Mouse (Mus musculus) liver, postnatal 0 days (tissue): ENCODE measurements at regions not wholly inside any gene's neighbourhood (a gene's known extent, or its start where the extent isn't known, plus 50 kb on each side); places are given as distances from the start of the nearest gene placed in this dataset.

Experiments used
- ATAC-seq: fragments of 200-750 bp; cut with Nextera tagmentation; 2 replicates; pipeline ENCODE4 v1.8.0; 2017; ENCODE audit warnings: mild to moderate bottlenecking, moderate library complexity
- DNase-seq: peaks from one replicate; pipeline ENCODE4 v3.0.0-alpha.2; 2016
- H3K27ac ChIP-seq: fragments of 300-500 bp; sonication (generic); 2 replicates; pipeline ENCODE4 v1.5.1; 2014; ENCODE audit warnings: antibody characterized with exemption, moderate library complexity, mild to moderate bottlenecking, low read depth
- H3K27me3 ChIP-seq: fragments of 300-500 bp; sonication (generic); 2 replicates; pipeline ENCODE4 v1.6.1; 2014; ENCODE audit warnings: low read length, control low read depth, mixed read lengths; ENCODE audit not compliant: insufficient read depth
- H3K36me3 ChIP-seq: fragments of 300-500 bp; sonication (generic); replicated peaks from 2 replicates; pipeline ENCODE4 v1.6.1; 2014; ENCODE audit warnings: mild to moderate bottlenecking, control low read depth, low read length, moderate library complexity, mixed read lengths; ENCODE audit not compliant: insufficient read depth
- H3K4me1 ChIP-seq: fragments of 300-500 bp; sonication (generic); 2 replicates; pipeline ENCODE4 v1.6.1; 2014; ENCODE audit warnings: antibody characterized with exemption, mild to moderate bottlenecking, control low read depth; ENCODE audit not compliant: insufficient read depth
- H3K4me2 ChIP-seq: fragments of 300-500 bp; sonication (generic); 2 replicates; pipeline ENCODE4 v1.6.1; 2014; ENCODE audit warnings: low read depth, mild to moderate bottlenecking, low read length, moderate library complexity, mixed read lengths
- H3K4me3 ChIP-seq: fragments of 300-500 bp; sonication (generic); 2 replicates; pipeline ENCODE4 v1.5.1; 2014; ENCODE audit warnings: low read depth, low read length
- H3K9ac ChIP-seq: fragments of 300-500 bp; sonication (generic); replicated peaks from 2 replicates; pipeline ENCODE4 v1.6.1; 2014; ENCODE audit warnings: mild to moderate bottlenecking, moderate library complexity
- H3K9me3 ChIP-seq: fragments of 300-500 bp; sonication (generic); 2 replicates; pipeline ENCODE4 v1.6.1; 2016; ENCODE audit warnings: mild to moderate bottlenecking, control low read depth, low read length, mixed read lengths
- CTCF ChIP-seq: sonication (generic); IDR thresholded peaks from 2 replicates; pipeline ENCODE4 v1.5.1; 2016; ENCODE audit warnings: antibody characterized with exemption, low read depth
- EP300 ChIP-seq: IDR thresholded peaks from 2 replicates; pipeline ENCODE4 v1.6.1; 2016; ENCODE audit warnings: antibody characterized with exemption, low read depth, mild to moderate bottlenecking
- WGBS: fragments of 180-500 bp; shearing (Covaris S2); extraction: QIAGEN DNeasy Blood & Tissue Kit; methylation state at CpG from one replicate; pipeline ENCODE4 v1.1.7; 2014; ENCODE audit not compliant: insufficient replicate concordance; 5-methylcytosine and 5-hydroxymethylcytosine counted together

DNA sequence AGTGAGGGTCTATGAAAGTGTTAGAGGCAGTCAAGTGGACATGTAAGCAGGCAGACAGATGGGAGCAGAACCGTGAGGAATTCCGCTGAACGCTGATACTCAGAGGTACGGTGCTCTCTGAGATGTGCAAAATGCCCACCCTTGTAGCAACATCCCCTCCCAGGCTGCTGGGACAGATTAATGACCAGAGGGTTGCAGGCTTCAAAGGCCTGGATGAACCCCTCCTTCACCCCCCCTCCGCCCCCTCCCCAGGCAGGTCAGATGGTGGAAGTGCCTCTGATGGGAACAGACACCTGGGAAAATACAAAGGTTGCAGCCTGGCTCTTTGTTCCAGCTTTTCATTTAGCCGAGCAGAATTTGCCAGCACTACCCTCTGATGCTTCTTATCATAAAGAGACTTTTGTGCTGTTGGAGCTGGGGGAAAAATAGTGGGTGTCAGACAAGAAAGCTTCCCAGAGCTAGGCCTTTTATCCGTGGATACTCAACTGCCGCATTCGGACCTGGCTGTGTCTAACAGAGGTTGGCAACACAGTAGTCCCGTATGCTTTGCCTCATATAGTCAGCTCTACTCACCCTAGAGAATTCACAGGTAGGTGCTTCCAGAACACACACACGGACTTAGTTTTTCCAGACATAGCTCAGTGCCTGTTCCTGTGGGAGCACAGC, 111.2 kb upstream of the Ranbp3l start:
- ATAC-seq: no peak

DNA sequence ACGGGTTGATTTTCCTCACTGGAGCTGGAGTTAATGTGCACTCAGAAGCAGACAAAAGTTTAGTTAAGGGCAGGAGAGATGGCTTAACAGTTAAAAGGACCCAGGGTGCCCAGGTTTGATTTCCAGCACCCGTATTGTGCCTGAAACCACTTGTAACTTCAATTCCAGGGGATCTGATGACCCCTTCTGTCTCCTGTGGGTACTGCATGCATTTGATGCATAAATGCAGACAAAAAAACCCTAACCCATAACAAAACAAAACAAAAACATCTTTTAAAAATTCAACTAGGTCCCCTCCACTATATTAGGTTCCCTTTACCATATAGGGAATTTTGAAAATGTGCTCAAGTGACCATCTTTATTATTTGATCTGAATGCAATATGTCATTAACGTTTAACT, 112.2 kb upstream of the Ranbp3l start:
- WGBS: 83% methylated on average over 3 of the region's 3 CpGs
- H3K4me1 ChIP-seq: no peaks in the 10 kb centered on the region
- no peak for DNase-seq
- no peaks in the 10 kb centered on the region for H3K36me3 ChIP-seq
- peak; percentile 15; the same call in 1 of the 2 replicates for TF ChIP-seq CTCF
- no peak for TF ChIP-seq EP300
- no peaks in the 10 kb centered on the region for H3K9me3 ChIP-seq
- no peak overlapping the region for H3K9ac ChIP-seq
- ATAC-seq: no peak
- no peak overlapping the region for H3K4me3 ChIP-seq
- no peak overlapping the region for H3K27ac ChIP-seq
- H3K4me2 ChIP-seq: no peak overlapping the region
- H3K27me3 ChIP-seq: no peaks in the 10 kb centered on the region

More for the DNA sequence above, 111.2 kb upstream of the Ranbp3l start:
- no peak for TF ChIP-seq CTCF
- TF ChIP-seq EP300: no peak
- H3K36me3 ChIP-seq: no peaks in the 10 kb centered on the region
- H3K4me3 ChIP-seq: no peak overlapping the region
- H3K27ac ChIP-seq: no peak overlapping the region
- H3K4me1 ChIP-seq: no peaks in the 10 kb centered on the region
- H3K27me3 ChIP-seq: no peaks in the 10 kb centered on the region
- no peak overlapping the region for H3K4me2 ChIP-seq
- no peaks in the 10 kb centered on the region for H3K9me3 ChIP-seq
- no peak overlapping the region for H3K9ac ChIP-seq
- DNase-seq: no peak
- WGBS: 81% methylated on average over 11 of the region's 11 CpGs

DNA sequence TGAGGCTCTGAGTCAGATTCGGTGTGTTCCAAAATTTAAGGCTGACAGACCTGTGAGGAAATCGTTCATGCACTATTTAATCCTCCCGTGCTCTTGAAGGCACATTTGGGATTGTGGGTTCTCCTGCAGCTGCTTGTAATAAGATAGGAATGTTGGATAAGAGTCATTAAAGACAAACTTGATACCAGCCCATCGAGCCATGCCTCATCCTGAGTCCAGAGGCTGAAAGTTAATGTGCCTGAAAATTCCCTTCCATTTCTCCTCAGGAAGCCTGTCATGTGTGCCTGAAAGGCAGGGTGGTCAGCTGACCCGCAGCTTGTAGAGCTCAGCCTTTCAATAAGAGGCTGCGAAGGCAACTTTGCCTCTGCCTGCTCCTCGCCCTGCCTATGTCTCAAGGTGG, 113.4 kb upstream of the Ranbp3l start:
- Histone ChIP-seq H3K36me3 (no peaks in the 10 kb centered on the region), H3K27ac (no peak overlapping the region), H3K9me3 (no peaks in the 10 kb centered on the region), H3K4me1 (no peaks in the 10 kb centered on the region), H3K27me3 (no peaks in the 10 kb centered on the region), H3K9ac (no peak overlapping the region), H3K4me3 (no peak overlapping the region), H3K4me2 (no peak overlapping the region)
- ATAC-seq (no peak), DNase-seq (no peak)
- 75% methylated on average over 7 of the region's 7 CpGs for WGBS
- TF ChIP-seq EP300 (no peak), CTCF (no peak)

DNA sequence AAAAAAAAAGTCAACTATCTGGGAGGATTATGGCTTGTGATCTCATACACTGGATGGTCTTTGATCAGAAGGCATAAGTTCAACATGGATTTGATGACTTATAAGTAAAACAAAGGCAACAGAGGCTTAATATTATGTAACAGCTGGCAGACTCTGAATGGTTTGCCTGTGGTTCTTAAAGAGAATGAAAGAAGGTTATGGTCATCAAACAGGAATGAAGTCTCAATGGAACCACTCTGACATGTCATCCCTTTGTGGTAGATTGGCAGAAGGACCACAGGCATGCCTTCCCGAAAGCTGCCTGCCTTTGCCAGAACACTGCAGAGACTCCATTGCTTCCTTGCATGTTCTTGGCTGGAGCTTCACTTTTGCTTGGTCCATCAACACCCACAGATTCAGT, 116.8 kb upstream of the Ranbp3l start:
- no peak for TF ChIP-seq EP300
- 88% methylated on average over 1 of the region's 1 CpGs for WGBS
- no peak for DNase-seq

DNA sequence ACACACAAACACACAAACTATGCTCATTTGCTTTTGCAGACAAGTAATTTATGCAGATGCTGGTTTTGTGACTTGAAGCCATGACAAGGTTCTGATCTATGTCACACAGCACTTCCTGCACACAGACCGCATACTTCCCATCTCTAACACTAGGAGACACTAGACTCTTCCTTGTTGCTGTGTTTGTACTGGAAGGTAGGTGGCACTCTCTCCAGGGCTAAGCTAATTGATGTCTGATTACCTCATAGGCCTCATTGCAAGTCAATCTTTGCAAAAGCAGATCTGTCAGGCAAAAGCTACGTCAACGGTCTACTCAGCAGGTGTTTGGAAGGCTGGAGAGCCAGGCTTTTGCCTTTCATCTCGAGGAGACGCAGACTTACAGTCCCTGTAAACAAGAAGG, 118.3 kb upstream of the Ranbp3l start:
- DNase-seq (no peak), ATAC-seq (no peak)
- Histone ChIP-seq H3K4me1 (no peaks in the 10 kb centered on the region), H3K9ac (no peak overlapping the region), H3K4me3 (no peak overlapping the region), H3K27ac (no peak overlapping the region), H3K27me3 (no peaks in the 10 kb centered on the region), H3K4me2 (no peak overlapping the region), H3K36me3 (no peaks in the 10 kb centered on the region), H3K9me3 (no peaks in the 10 kb centered on the region)
- WGBS: 85% methylated on average over 5 of the region's 5 CpGs
- TF ChIP-seq EP300 (no peak), CTCF (peak; percentile 55)

More for the DNA sequence above, 116.8 kb upstream of the Ranbp3l start:
- Histone ChIP-seq H3K4me3 (no peak overlapping the region), H3K27ac (no peak overlapping the region), H3K4me1 (no peaks in the 10 kb centered on the region), H3K9me3 (no peaks in the 10 kb centered on the region), H3K36me3 (no peaks in the 10 kb centered on the region), H3K9ac (no peak overlapping the region), H3K27me3 (no peaks in the 10 kb centered on the region), H3K4me2 (no peak overlapping the region)
- no peak for ATAC-seq

DNA sequence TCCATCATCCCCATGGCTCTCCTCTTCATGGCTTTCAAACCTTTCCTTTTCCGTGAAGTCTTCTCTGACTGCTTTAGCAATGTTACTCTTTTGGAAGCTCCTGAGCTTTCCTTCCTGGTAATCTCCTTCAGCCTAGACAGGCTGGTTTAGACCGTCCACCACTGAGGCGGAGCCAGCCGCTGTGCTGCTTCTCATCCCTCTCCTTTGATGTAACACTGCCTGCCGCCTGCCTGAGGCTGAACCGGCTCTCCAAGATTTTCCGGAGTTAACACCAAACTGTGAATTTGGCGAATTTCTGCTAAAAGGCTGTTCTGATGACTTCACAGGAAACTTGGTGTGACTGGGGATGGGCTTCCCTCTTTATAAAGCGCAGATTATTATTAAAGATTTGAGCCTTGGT, 125.6 kb upstream of the Ranbp3l start:
- DNase-seq: no peak
- 39% methylated on average over 9 of the region's 9 CpGs for WGBS
- TF ChIP-seq CTCF (no peak), EP300 (no peak)
- H3K27me3 ChIP-seq: no peaks in the 10 kb centered on the region
- H3K4me1 ChIP-seq: no peaks in the 10 kb centered on the region
- no peak overlapping the region for H3K4me2 ChIP-seq
- no peaks in the 10 kb centered on the region for H3K36me3 ChIP-seq
- H3K4me3 ChIP-seq: no peak overlapping the region
- ATAC-seq: no peak
- H3K9me3 ChIP-seq: no peaks in the 10 kb centered on the region
- no peak overlapping the region for H3K9ac ChIP-seq
- no peak overlapping the region for H3K27ac ChIP-seq

DNA sequence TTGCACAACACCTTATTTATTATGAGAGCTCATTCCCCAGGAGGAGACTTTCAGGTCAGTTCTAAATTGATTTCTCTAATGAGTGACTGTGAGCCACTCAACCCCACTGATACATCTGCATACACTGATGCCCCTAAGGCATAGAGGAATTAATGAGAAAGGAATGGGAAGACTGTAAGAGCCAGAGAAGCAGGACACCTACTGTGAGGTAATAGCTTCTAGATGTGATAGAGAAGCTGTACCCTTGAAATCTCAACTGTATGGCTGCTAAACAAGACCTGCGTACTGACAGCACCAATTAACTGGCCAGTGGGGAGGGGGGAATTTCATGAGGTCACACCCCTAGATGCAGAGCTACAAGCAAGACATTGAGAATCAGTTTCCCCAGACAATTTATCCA, 128.3 kb upstream of the Ranbp3l start:
- H3K9ac ChIP-seq: no peak overlapping the region
- no peaks in the 10 kb centered on the region for H3K4me1 ChIP-seq
- ATAC-seq (no peak), DNase-seq (no peak)
- H3K36me3 ChIP-seq: no peaks in the 10 kb centered on the region
- no peak overlapping the region for H3K4me3 ChIP-seq
- H3K27ac ChIP-seq: no peak overlapping the region
- H3K9me3 ChIP-seq: no peaks in the 10 kb centered on the region
- H3K27me3 ChIP-seq: no peaks in the 10 kb centered on the region
- H3K4me2 ChIP-seq: no peak overlapping the region
- 85% methylated on average over 1 of the region's 1 CpGs for WGBS
- no peak for TF ChIP-seq EP300
- no peak for TF ChIP-seq CTCF
